Mouse (Mus musculus): ENCODE data around the gene Dvl3. TPM values are rescaled to one million over a fixed set of nuclear protein-coding genes. Genes with fewer than 3 reads are reported as not detected.

Gene Dvl3
- total and polyA plus RNA-seq, 3 experiments: 4.1 to 20.5 TPM; not detected in 1

- no peak for TF ChIP-seq USF2 (IDR thresholded peaks at IDR 0.05; ENCODE audit: borderline replicate concordance in 1 of 2, insufficient read depth in 1 of 2, low read depth in 1 of 2, low read length in 2 of 2)
- peak; percentile 50; the same call in 1 of the 2 replicates for TF ChIP-seq TCF12 (IDR thresholded peaks at IDR 0.05; ENCODE audit: low read depth, low read length)
- TF ChIP-seq MEF2A (IDR thresholded peaks at IDR 0.05; ENCODE audit: extremely low read depth, insufficient replicate concordance, low read depth, low read length, poor library complexity, severe bottlenecking): no peak
- peak; percentile 95 for TF ChIP-seq POLR2AphosphoS2 (IDR thresholded peaks at IDR 0.05; ENCODE audit: low read length)
- no peak for TF ChIP-seq POLR2AphosphoS5 (IDR thresholded peaks at IDR 0.05; ENCODE audit: borderline replicate concordance, low read depth, low read length)
- TF ChIP-seq EP300 (IDR thresholded peaks at IDR 0.05; ENCODE audit: low read depth in 1 of 2, low read length in 2 of 2): peak in 1 of 2 experiments; percentile 19; a peak in 1 of 4 replicates
- no peak for TF ChIP-seq SMC3 (IDR thresholded peaks at IDR 0.05; ENCODE audit: low read depth, low read length)
- TF ChIP-seq SIN3A (IDR thresholded peaks at IDR 0.05; ENCODE audit: low read length): peak; percentile 81
- TF ChIP-seq MAX (IDR thresholded peaks at IDR 0.05; ENCODE audit: low read length): peak; percentile 59
- TF ChIP-seq GABPA (IDR thresholded peaks at IDR 0.05; ENCODE audit: low read depth, low read length): peak; percentile 69
- no peak for TF ChIP-seq BHLHE40 (IDR thresholded peaks at IDR 0.05; ENCODE audit: borderline replicate concordance, low read depth, low read length)
- TF ChIP-seq ELF1 (IDR thresholded peaks at IDR 0.05; ENCODE audit: low read depth, low read length): peak; percentile 55
- TF ChIP-seq MYC (IDR thresholded peaks at IDR 0.05; ENCODE audit: low read depth, low read length): peak; percentile 89
- peak; percentile 65 for TF ChIP-seq ZMIZ1 (IDR thresholded peaks at IDR 0.05; ENCODE audit: low read depth, low read length)
- TF ChIP-seq ZC3H11A (IDR thresholded peaks at IDR 0.05; ENCODE audit: low read depth, low read length): no peak
- TF ChIP-seq CTCF (IDR thresholded peaks at IDR 0.05 in 2 of 3, conservative IDR thresholded peaks at IDR 0.05 in 1 of 3; ENCODE audit: control insufficient read depth in 1 of 3, insufficient read depth in 1 of 3, low read depth in 2 of 3, low read length in 3 of 3, poor library complexity in 1 of 3, severe bottlenecking in 1 of 3): no peak
- TF ChIP-seq RAD21 (IDR thresholded peaks at IDR 0.05; ENCODE audit: low read depth, low read length): no peak
- TF ChIP-seq TAL1 (IDR thresholded peaks at IDR 0.05; ENCODE audit: low read length): peak; percentile 39
- TF ChIP-seq CHD1 (IDR thresholded peaks at IDR 0.05; ENCODE audit: low read depth, low read length): no peak
- TF ChIP-seq CHD2 (IDR thresholded peaks at IDR 0.05; ENCODE audit: low read length): no peak
Observed at GRCm38 (mm10) chr16:20548096-20548948, 31.5 kb downstream of the Dvl3 start, which contains the start of gene Abcf3 (continued).

- H3K9me3 ChIP-seq (replicated peaks; ENCODE audit: insufficient read depth, low read length): no peaks in the 10 kb centered on the region
- TF ChIP-seq EP300 (IDR thresholded peaks at IDR 0.05; ENCODE audit: low read depth in 1 of 2, low read length in 2 of 2) (no peak), MAX (IDR thresholded peaks at IDR 0.05; ENCODE audit: low read length) (no peak), GABPA (IDR thresholded peaks at IDR 0.05; ENCODE audit: low read depth, low read length) (no peak), ZKSCAN1 (IDR thresholded peaks at IDR 0.05; ENCODE audit: low read depth, low read length) (no peak), ELF1 (IDR thresholded peaks at IDR 0.05; ENCODE audit: low read depth, low read length) (no peak), MYC (IDR thresholded peaks at IDR 0.05; ENCODE audit: low read depth, low read length) (no peak), POLR2A (IDR thresholded peaks at IDR 0.05; ENCODE audit: control insufficient read depth in 1 of 2, insufficient read depth in 1 of 2, low read depth in 1 of 2, low read length in 2 of 2, poor library complexity in 1 of 2) (no peak), POLR2AphosphoS2 (IDR thresholded peaks at IDR 0.05; ENCODE audit: low read length) (no peak), SMC3 (IDR thresholded peaks at IDR 0.05; ENCODE audit: low read depth, low read length) (no peak), CTCF (IDR thresholded peaks at IDR 0.05 in 2 of 3, conservative IDR thresholded peaks at IDR 0.05 in 1 of 3; ENCODE audit: control insufficient read depth in 1 of 3, insufficient read depth in 1 of 3, low read depth in 2 of 3, low read length in 3 of 3, poor library complexity in 1 of 3, severe bottlenecking in 1 of 3) (no peak), CHD1 (IDR thresholded peaks at IDR 0.05; ENCODE audit: low read depth, low read length) (no peak), MYB (IDR thresholded peaks at IDR 0.05; ENCODE audit: low read depth, low read length) (no peak), ZNF384 (IDR thresholded peaks at IDR 0.05; ENCODE audit: low read depth, low read length) (no peak), NELFE (IDR thresholded peaks at IDR 0.05; ENCODE audit: low read depth, low read length) (no peak), JUND (IDR thresholded peaks at IDR 0.05; ENCODE audit: low read depth, low read length) (no peak), POLR2AphosphoS5 (IDR thresholded peaks at IDR 0.05; ENCODE audit: borderline replicate concordance, low read depth, low read length) (no peak), TBP (IDR thresholded peaks at IDR 0.05; ENCODE audit: low read depth, low read length) (no peak)
- peaks cover 0 to 10% of the 10 kb centered on the region in 2 experiments; a peak in 3 of 4 replicates for H3K4me1 ChIP-seq (ENCODE audit: control insufficient read depth in 1 of 2, insufficient read depth in 2 of 2, low read length in 2 of 2)
- peaks cover 13% of the 10 kb centered on the region for H3K79me2 ChIP-seq (ENCODE audit: control insufficient read depth, insufficient read depth, low read length, poor library complexity)
- H3K27ac ChIP-seq (ENCODE audit: control insufficient read depth, low read depth, low read length): no peak overlapping the region
- H3K4me3 ChIP-seq (ENCODE audit: control insufficient read depth in 1 of 2, insufficient read depth in 1 of 2, low read depth in 2 of 2, low read length in 2 of 2): peak overlapping the region; percentile 91 to 94
- no peaks in the 10 kb centered on the region for H3K27me3 ChIP-seq (ENCODE audit: control insufficient read depth in 1 of 2, insufficient read depth in 2 of 2, low read length in 2 of 2)
- H3K9ac ChIP-seq (ENCODE audit: control insufficient read depth, low read depth, low read length, poor library complexity, severe bottlenecking): peak overlapping the region; percentile 89
- no peak for DNase-seq (ENCODE audit: low read depth, low spot score)
- peaks cover 7 to 14% of the 10 kb centered on the region in 2 experiments for H3K36me3 ChIP-seq (ENCODE audit: control insufficient read depth in 1 of 2, insufficient read depth in 2 of 2, low read length in 2 of 2)
Observed at GRCm38 (mm10) chr16:20549161-20549560, 32.4 kb downstream of the Dvl3 start.

Data from MEL (cell line).